Mouse (Mus musculus) lung, postnatal 10 days (tissue): ENCODE measurements at regions not wholly inside any gene's neighbourhood (a gene's known extent, or its start where the extent isn't known, plus 50 kb on each side); places are given as distances from the start of the nearest gene placed in this dataset.

Source experiments
- DNase-seq: peaks from one replicate; pipeline ENCODE4 v3.0.0; 2021

GRCm38 (mm10) chr14:93972858-93973257 is 82.4 kb upstream of the Pcdh9 start:
- no peak for DNase-seq

DNA sequence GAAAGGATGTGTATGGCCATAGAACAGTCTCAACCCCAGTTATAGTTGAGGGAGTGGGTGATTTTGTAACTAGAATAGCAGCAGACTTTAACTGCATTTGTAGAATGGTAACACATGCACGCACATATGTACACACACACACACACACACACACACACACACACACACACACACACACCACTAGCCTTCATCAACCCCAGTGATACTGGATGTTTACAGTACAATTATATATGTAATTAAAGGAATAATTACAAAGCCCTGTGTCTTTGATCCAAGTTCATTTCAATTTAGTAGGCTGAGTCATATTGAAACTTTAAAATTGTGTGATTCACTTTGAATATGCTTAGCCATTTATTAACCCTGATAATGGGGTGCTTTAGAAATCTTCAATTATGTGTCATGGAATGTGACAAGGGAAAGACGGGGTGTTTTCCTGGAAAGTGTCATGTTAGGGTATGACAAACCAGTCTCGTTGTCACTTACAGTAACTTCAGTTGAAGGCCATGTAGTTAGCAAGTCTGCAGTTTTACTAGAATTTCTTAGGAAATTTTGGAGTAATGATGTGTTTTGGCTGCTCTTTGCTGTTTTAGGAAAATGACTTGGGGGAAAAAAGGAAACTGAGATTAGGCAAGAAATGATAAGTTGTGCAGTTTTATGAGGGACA is 81.8 kb upstream of the Pcdh9 start:
- peak; percentile 1 for DNase-seq

DNA sequence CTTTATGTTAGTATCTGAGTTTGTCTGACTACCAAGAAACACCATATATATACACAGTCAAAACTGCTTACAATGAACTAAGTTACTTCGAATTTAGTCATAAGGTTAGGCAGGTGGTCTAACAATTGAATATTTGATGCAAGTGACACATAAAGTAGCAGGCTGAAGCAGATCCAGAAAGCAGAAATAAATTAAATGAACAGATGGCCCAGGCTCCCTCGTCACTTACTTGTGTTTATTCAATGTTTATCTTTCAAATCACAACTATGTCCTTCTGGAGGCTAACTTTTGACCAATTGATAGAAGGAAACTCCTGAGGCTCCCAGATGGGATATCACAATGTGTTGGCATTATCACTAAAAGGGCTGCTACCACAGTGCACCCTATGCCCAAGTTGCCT is 76.5 kb upstream of the Pcdh9 start:
- no peak for DNase-seq

- DNase-seq = no peak
These were observed 72.2 kb upstream of the Pcdh9 start for GRCm38 (mm10) chr14:93962677-93963049.

GRCm38 (mm10) chr14:93961963-93962676 is 71.6 kb upstream of the Pcdh9 start:
- DNase-seq = no peak
